ENCODE assay signal across 24 mouse cellular contexts in the genomic region with DNA sequence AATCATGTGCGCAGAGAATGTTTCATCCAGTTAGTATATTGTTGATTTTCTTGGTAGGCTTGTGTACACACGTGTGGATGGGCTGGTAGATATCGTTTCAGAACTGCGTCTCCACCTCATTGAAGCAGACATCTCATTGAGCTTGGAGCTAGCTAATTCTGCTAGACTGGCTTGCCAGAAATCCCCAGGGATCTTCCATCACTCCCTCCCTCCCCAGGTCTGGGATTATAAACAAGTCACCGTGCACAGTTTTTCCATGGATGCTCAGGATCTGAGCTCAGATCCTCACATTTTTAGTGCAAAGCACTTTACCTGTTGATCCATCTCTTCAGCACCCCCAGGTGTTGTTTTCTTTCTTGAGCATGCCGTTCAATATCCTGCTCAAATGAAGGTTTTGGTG. TPM values are rescaled to one million over a fixed set of nuclear protein-coding genes. Genes with fewer than 3 reads are reported as not detected.
DNase-seq lines count a peak whose midpoint lies in the region; TF ChIP-seq lines count a peak whose summit lies in the region.
"Had no signal": no experiment of that assay in that cellular context is flagged by ENCODE, and none has a peak within 500 bp of the region (broad histone marks: within the 10 kb centered on the region; RNA-seq: fewer than 3 reads in every experiment).

No protein-coding gene starts in this region.

- WGBS in cerebellum, adult 2 months: 36% methylated on average over 6 of the region's 6 CpGs

- no peaks in the 10 kb centered on the region for H3K27me3 ChIP-seq in cerebellum, adult 2 months (ENCODE audit: control insufficient read depth, insufficient read depth, low read length)
- H3K27me3 ChIP-seq: Patski had no signal

- TF ChIP-seq POLR2A in cerebellum, adult 2 months (IDR thresholded peaks at IDR 0.05; ENCODE audit: borderline replicate concordance, insufficient read depth, low read length): no peak

- H3K4me3 ChIP-seq in cerebellum, adult 2 months (replicated peaks; ENCODE audit: insufficient read depth, low read depth, low read length): no peak overlapping the region
- no peak overlapping the region for H3K4me3 ChIP-seq in layer of hippocampus, adult 2 months

- TF ChIP-seq CTCF in cerebellum, adult 2 months (IDR thresholded peaks at IDR 0.05; ENCODE audit: borderline replicate concordance, insufficient read depth, low read depth, low read length): no peak
- no peak for TF ChIP-seq CTCF in layer of hippocampus, adult 2 months (conservative IDR thresholded peaks at IDR 0.05)

- peak; percentile 28 to 57 for DNase-seq in cerebellum, adult 2 months
- no peak for DNase-seq in cerebellum, adult 8-10 months
- DNase-seq in cerebellum, adult 9-11 months: peak; percentile 54
- no peak for DNase-seq in cerebellum, adult 11 months
- no peak for DNase-seq in layer of hippocampus, adult 2 months (ENCODE audit: low spot score in 2 of 2)
- DNase-seq in layer of hippocampus, adult 9-10 months (ENCODE audit: low spot score): no peak
- DNase-seq in brain, adult 2 months (ENCODE audit: low read depth, low spot score): peak; percentile 48
- DNase-seq in adipocyte (ENCODE audit: low spot score): no peak
- DNase-seq: adrenal gland, adult 2 months; adrenal gland, adult 8-10 months; adrenal gland, postnatal 10 days; adrenal gland, postnatal 14 days; adrenal gland, postnatal 25 days; adrenal gland, postnatal 36 days; B cell, adult 2 months; cerebellum, adult 11-12 months; cerebellum, adult 9-10 months; cerebellum, postnatal 10 days had no signal

- H3K4me1 ChIP-seq in cerebellum, adult 2 months (ENCODE audit: control insufficient read depth, insufficient read depth, low read length): peaks cover 47% of the 10 kb centered on the region

- peak overlapping the region; percentile 63; the same call in 1 of the 2 replicates for H3K27ac ChIP-seq in cerebellum, adult 2 months (ENCODE audit: insufficient read depth, low read length)
- H3K27ac ChIP-seq in layer of hippocampus, adult 2 months: peak overlapping the region; percentile 5; the same call in 1 of the 2 replicates

RNA-seq across cellular contexts. Expression of a gene that starts 22.2 kb away (rescaled TPM):
- 51.4 and 63.6 TPM in 2 replicates for polyA plus RNA-seq in cerebellum, adult 2 months (2012; rRNA removed)
- 10 to 100 TPM; 71.3 to 72.5 TPM for total RNA-seq in layer of hippocampus, adult 2 months (2021)
- total RNA-seq: CH12.LX, G1E, MEL had no signal
- polyA plus RNA-seq: activated CD4-positive, CD25-positive, alpha-beta regulatory T cell, adult 4 months; CD4-positive, CD25-positive, alpha-beta regulatory T cell, adult 4 months; G1E had no signal

Comparison
In these comparisons a context has a peak if more than half of its experiments do, and no peak if none do; other contexts are left out.
1. DNase-seq: peak in cerebellum, adult 2 months (2 of 2), cerebellum, adult 9-11 months (single experiment) and brain, adult 2 months (single experiment); none in cerebellum, adult 8-10 months (single experiment), cerebellum, adult 11 months (single experiment), layer of hippocampus, adult 2 months (0 of 2), layer of hippocampus, adult 9-10 months (single experiment) and adipocyte (single experiment).